Mouse (Mus musculus) adrenal gland, adult 2 months (tissue): ENCODE measurements around the gene Agbl2. TPM values are rescaled to one million over a fixed set of nuclear protein-coding genes. Genes with fewer than 3 reads are reported as not detected.
"Not testable (repeated sequence)": the region's sequence is repeated elsewhere in the genome, so short reads cannot be mapped to it uniquely, and the experiment has no call there.

ENCODE experiments used
- DNase-seq: peaks from one replicate; pipeline ENCODE4 v3.0.0; 2021
- polyA plus RNA-seq: library from polyadenylated mRNA; depleted of rRNA; stranded (reverse); fragments of >200 nt; gene quantifications from 2 replicates; pipeline ENCODE4 v1.2.3, GENCODE M21; 2012
- total RNA-seq, 2 experiments: library from RNA; stranded (reverse); gene quantifications; 2 replicates each; pipeline ENCODE4 v1.2.3; 2021

The Agbl2 gene
- total and polyA plus RNA-seq, 3 experiments = 0.58 to 1.3 (median 1.1) TPM

DNA sequence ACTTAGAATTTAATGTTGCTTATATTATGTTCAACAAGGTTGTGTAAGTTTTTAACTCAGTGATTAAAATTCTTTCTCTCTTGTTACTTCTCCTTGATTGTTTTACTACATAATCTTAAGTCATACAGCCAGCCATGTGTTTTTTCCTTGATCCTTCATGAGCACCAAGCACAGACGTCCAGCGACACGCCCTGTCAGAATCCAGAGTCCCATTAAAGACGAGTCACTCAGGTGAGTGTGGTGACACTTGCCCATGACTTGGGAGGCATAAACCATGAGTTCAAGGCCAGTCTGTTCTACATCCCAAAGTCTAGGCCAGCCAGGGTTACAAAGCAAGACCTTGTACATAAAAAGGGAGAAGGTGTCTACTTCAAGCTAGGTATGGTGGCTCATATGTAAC, 33.6 kb downstream of the Agbl2 start:
- DNase-seq = no peak

DNA sequence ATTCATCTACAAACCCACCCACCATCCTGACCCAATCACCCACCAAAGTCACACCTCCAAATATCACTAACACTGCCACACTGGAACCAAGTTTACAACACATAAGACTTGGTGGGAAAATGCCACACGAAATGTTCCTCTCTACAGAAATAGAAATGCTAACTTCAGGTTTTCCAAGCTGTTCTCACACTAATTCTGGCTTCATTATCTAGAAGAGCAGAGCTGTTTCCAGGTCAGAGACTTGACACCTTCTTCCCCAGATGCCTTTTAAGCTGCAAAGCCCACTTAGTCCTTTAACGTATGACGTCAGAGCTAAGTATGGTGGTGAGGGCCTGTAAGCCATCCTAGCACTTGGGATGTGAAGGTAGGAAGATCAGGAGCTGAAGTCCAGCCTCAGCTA, 36.2 kb downstream of the Agbl2 start:
- DNase-seq = no peak

DNA sequence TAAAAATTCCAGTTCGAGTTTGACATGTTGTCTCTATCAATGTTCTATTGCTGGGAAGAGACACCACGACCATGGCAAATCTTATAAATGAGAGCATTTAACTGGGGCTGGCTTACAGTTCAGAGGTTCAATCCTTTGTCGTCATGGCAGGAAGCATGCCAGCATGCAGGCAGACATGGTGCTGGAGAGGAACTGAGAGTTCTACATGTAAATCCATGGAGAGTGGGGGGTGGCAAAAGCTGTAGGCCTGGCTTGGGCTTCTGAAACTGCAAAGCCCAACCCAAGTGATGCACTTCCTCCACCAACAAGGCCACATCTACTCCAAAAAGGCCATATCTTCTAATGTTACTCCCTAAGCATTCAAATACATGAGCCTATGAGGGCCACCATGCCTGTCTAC, 38.4 kb downstream of the Agbl2 start:
- no peak for DNase-seq

DNA sequence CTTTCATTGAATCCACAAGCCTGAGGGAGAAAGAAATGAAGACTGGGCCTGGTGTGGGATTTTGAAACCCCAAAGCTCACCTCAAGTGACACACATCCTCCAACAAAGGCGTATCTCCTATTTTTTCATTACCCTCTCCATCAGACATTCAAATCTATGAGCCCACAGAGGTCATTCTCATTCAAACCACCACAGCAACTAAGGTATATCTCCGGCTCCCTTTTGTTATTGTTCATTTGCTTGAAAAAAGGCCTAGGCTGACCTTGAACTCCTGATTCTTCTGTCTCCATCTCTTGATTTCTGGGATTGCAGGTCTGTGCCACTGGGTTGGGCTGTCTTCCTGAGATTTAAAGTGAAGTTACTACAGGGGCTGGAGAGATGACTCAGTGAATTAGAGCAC, 40.5 kb downstream of the Agbl2 start:
- DNase-seq = no peak

DNA sequence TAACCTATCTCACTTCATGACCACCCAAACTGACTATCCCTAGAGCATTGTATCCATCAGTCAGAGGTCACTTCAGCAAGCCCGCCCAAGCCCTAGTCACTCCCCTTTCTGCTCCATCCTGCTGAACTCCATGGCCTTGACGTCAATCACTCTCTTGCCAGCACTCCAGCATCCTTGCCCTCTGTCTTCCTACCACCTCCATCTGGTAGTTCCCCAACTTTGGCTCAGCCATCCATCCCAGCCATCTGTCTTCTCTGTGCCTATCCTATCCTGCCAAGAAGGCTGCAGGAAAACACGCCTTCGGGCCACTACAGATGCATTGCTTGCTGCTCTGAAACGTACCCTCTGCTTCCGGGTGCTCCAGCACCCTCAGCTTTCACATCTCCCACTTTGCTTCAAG, 41.3 kb downstream of the Agbl2 start:
- no peak for DNase-seq

DNA sequence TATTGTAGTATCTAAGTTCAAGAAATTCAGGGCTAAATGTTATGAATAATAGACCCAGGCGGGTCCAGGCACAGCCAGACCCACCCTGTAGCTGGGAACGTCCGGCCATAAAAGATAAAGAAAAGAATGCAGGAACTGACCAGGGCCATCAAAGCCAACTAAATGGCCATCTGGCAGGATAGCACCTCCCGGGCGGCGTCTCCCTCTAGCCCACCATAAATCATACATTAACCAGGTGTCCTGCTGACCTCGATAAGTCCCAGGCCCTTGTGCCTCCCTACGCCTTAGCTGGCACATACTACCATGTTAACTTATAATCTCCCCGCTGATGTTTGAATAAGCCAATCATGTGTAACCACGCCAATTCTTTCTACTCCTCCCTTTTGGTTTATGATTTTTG, 42.0 kb downstream of the Agbl2 start:
- DNase-seq = not testable (repeated sequence)

DNA sequence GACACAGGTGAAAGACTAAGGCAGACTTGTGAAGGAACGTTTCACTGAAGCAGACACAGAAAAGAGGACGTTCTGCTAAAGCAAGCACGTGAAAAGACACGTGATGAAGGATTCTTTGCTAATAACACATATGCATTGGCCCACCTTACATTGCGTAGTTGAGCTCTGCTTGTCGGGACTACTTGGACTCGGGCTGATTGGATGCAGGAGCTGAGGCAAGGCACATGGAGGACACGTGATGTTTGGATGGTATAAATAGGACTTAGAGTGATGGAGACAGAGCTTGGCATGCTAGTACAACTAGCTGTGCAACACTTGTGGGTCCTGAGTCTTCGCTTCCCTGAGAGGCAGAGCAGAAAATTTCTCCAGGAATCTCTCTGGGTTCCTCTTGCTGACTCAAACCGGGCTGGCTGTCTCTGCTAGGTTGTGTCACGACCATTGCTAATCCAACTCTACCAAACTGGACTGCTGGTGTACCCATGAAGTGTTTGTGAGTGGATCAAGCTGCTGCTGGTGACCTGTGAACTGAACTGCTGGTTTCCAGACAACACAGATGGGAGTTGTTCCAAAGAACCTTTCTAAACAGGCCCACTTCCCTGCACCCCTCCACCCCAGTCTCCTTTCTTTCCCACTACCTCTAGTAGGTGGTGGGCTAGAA, 43.1 kb downstream of the Agbl2 start:
- no peak for DNase-seq

DNA sequence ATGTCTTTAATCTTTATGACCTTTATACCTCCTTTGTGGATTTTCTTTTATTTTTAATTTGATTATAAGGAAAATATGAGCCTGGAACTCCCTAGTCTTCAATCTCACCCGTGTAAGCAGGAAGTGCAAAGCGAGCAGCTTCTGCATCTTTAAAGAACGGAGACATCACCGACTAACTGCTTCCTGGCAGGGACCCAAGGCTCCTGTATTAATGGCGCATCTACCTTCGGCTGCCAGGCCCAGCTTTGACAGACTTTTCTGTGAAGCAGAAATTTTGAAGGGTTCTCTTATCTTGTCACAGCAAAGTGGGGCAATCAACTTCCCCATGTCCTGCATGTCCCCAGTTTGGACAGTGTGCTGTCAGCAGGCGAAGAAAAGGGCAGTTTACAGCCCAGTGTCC, 46.2 kb downstream of the Agbl2 start:
- no peak for DNase-seq

DNA sequence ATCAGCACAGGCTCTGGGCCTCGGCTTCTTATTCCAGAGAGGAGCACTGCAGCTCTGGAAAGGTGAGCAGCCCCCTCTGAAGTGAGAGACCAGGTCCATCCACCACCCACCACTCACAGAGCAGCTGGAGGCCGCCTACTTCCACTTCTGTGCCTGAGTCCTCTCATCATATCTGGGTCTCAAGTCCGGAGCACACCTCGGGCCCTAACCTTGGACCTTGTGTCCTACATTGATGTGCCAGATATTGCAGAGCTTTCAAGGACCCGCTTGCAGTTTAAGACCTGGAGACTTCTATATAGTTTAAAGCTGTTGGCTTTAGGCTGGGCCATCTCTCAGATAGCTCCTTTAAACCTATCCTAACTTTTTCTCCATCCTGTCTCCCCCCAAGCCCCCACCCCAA, 51.0 kb downstream of the Agbl2 start:
- no peak for DNase-seq

DNA sequence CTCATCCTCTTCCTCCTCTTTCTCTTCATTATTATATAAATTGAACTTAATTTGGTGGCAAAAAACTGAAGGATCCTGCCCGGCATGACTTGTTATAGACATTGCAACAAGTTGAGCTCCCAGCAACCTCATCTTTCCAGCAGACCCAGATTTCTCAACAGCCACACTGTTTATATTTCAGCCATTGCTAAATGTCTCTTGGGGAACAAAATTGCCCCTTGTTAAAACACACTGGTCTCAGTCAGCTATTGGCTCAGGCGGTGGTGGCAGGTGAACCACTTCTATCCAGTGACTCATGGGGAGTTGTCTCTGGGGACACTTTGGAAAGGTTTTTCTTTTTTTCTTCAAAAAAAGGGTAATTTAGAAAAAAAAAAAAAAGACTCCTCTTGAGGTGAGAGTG, 56.1 kb downstream of the Agbl2 start:
- no peak for DNase-seq

DNA sequence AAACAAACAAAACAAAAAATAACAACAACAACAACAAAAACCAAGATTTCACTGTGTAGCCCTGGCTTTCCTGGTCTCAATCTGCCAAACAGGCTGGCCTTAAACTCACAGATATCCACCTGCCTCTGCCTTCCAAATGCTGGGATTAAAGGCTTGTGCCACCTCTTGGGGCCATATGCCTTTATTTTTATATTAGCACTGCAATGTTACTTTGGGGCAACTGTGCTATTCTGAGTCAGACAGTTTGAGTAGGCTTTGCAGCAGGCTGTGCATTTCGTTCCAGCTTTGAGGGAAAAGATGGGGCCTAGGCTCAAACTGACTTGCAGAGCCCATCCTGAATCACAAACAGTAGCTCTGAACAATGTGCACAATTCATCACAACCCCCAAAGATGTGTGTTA, 61.1 kb downstream of the Agbl2 start:
- no peak for DNase-seq

DNA sequence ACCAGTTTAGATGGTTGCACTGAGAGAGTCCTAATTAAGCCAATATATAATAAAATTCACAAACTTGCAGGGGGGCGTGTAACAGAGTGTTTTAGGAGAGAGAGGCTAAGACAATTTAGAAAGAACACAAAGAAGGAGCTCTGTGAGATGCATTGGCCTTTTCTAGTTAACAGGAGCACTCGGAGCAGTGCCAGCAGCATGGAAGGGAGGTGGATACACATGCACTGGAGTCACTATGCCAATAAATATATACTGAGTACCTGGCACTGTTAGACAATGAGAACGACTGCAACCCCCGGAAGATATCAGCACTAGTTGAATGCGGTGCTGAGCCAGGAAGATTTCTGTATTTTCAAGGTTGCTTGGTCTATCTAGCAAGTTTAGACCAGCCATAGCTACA, 61.7 kb downstream of the Agbl2 start:
- no peak for DNase-seq

DNA sequence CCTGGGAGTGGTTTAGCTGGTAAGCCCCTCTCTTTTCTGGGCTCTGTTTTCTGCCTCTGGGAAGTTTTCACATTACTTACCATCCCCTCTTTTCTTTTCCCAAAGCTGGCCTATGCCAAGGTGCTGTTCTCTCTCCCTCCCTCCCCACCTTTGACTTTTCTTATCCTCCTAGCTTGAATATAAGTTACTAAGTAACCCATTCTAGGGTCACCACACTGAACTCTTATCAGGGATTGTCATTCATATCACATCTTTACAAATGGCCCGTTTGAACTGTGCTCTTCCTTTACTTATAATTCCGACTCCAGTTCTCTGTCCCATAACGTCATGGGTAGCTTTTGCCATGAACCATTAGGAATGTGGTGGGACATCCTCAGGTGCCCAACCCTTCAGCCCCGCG, 62.7 kb downstream of the Agbl2 start:
- no peak for DNase-seq

DNA sequence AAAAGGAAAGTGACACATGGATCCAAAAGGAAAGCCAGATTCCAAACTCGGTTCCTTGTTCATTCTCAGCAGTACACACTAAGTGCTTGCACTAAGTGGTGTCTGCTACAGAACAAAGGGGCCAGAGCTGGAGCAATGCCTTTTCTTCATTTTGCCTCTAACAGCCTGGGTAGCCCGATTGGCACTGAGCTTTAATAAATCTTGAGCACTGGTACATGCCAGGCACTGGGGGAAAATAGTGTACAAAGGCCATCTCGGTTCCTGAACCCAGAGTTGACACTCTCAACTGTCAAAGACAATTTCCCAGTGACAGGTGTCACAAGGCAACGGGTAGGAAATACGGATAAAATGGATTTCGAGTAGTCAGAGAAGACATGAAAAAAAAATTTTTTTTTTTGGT, 63.6 kb downstream of the Agbl2 start:
- DNase-seq = peak; percentile 45

DNA sequence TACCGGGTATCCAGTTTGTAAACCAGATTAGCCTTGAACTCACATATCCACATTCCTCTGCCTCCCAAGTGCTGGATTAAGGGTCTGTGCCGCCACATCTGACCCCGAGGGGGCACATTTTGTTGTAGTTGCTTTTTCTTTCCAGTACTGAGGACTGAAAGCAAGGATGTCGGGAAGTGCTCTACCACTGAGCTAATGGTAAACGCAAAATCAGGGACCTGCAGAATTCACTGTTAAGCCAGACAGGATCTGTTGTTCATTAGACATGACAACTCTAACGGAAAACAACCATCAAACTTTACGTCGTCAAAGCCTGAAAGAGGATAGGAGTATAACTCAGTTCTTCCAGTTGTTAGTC, 64.0 kb downstream of the Agbl2 start:
- no peak for DNase-seq

DNA sequence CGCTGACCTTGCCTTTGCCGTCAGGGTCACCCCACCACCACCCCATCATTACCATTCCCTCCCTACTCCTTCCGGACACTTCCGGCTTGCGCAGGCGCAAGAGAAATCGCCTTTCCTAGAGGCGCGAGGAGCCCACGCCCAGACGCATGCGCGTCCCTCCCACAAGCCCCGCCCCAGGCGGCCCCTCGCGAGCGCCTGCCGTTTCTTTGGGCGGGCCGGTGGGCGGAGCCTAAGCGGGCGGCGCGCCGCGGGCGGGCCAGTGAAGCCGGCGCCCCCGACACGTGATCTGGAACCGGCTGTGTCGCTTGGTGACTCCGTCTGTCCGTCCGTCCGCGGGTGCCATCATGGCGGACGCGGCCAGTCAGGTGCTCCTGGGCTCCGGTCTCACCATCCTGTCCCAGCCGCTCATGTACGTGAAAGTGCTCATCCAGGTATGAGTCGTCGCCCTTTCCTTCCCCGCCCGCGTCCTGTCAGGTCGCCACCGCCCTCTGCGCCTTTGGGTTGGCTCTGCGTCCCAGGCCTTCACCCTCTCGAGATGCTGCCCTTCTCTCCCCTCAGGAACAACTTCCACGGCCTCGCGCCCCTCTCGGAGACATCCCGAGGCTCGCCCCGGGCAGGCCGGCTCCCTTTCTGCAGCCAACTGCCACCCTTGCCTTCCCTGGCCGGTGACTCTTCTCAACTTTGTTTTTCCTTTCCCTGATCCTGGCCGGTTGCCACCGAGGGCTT, 64.6 kb downstream of the Agbl2 start, which contains the start of gene Mtch2:
Gene Mtch2 (plus strand): TSS at position 201 of the 726 bp plus-strand sequence.
- peak; percentile 100 for DNase-seq

DNA sequence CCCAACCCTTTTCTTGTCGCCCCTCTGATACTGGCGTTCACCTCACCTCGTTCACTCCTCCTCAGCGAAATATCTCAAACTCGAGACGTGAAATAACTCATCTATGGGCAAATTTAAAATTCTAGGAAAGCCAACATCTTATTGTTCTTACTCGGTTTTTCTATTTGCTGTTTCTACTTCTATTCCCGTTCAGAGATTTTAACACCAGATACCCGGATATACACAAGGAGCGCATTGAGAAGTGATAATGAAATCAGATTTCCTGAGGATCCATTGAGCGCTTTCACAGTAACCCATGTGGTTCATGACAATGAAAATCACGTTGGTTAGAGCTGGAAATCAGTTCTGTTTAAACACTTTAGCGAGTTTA, 65.1 kb downstream of the Agbl2 start:
- DNase-seq = no peak

DNA sequence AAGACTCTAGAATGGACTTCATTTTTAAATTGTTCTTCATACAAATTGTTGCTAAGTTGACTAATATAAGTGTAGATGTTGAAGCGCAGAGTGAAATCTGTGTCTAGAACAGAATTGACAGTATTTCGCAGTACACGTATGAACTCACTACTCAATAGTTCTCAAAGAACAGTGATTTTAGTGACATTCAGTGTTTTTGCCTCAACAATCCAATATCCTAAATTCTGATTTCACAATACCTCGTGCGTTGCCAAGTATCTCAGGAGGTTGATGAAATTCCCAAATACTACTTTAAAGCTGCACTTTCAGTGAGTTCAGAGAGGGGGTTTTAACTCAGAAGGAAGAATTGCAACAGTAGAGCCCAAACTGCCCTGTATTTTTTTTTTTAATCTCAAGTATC, 65.8 kb downstream of the Agbl2 start:
- DNase-seq = no peak

DNA sequence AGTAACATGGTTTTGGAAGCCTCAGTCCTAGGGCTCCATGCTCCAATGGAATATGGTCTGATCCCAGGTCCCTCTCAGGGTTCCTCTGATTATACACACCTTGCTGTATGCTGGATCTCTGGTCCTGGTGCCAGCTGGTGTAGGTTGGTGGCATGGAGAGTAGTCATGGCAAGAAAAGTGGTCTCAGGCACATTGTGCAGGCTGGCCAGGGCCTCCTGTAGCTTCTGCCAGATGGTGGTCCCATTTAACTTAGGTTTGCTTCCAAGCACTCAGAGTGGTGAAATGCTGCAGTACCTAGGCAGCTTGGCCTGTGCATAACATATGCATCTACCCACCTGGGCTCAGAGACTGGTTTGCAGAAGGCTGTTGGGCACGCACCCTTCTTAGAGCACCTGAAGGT, 67.9 kb downstream of the Agbl2 start:
- no peak for DNase-seq

DNA sequence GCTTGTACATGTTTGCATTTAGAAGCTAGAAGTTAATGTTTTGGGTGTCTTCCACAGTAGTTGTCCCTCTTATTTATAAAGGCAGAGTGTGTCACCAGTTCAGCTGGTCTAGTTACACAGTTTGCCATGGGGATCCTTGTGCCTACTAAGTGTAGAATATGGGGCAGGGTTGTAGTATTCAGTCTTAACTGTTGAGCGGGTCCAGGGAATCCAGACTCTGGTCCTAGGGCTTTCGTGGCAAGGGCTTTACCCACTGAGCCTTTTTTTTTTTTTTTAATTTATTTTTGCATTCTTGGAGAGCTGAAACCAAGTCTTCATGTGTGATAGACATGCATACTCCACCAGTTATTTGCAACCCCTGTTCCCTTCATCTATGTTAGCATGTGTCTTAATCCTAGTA, 79.0 kb downstream of the Agbl2 start:
- DNase-seq = no peak

DNA sequence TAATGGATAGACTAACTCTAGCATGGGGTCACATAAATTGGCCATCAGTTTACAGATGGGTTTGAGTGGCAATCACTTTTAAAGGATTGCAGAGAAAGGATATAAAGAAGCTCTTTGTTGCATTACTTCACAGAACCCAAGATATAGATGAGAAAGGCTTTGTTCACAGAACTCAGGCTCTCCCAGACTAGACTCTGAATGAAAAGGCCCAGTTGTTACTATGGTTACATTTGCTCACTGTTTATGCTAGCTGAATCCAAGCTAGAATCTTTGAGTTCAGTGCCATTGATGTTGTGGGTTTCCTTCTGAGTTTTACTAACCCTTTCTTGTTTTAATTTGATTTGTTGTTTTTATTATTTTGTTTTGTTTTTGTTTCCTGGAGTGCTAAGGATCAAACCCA, 81.7 kb downstream of the Agbl2 start:
- DNase-seq = no peak

DNA sequence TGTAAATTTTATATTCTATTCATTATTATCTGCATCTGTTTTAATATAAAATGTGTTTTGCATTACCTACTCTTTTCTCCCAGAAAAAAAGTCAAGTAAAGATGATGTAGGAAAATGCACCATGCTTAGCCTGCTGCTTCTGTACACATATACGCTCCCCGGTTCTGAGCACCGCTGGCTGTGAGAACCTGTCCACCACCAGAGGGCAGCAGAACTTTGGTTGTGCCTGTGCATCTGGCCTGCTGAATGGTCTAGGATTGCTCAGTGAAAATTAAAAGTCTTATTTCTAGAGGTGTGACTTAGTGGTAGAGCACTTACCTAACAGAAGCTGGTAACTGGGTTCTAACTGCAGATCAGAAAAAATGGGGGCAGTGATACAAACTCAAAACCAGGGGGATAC, 84.0 kb downstream of the Agbl2 start:
- DNase-seq = peak; percentile 81

DNA sequence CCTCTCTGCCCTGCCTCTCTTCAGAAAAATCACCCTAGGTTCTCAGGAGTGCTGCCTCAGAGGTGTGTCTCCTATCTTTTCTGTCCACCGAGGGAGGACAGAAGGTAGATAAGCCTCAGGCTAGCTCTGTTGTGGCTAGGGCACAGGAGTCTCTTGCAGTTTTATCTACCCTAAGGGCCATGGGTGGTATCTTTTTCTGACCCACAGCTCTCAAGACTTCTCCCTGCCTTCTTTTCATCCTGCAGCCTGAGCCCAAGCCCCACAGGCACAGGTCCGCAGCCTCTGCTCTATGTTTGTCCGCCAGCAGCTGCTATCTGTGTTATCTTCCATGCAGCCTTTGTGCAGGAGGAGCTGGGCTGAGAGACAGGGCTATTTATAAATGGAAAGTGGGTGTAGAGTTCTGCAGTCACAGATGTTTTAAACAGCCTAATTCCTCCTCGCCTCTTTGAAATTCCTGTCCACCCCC, 87.6 kb downstream of the Agbl2 start:
- no peak for DNase-seq
